Mouse (Mus musculus) testis, adult 2 months (tissue): Measurements from ENCODE around the gene Gm20532.
A peak's percentile ranks its signal among the peaks of the same experiment; 100 is the strongest.

Experiments used
- CTCF ChIP-seq: fragments of 200-500 bp; IDR thresholded peaks from 2 replicates; pipeline ENCODE4 v1.5.1; 2012; ENCODE audit warnings: low read depth, mild to moderate bottlenecking, inconsistent platforms, low read length, moderate library complexity; ENCODE audit not compliant: control insufficient read depth, insufficient read depth, insufficient replicate concordance
- POLR2A ChIP-seq: fragments of 200-500 bp; IDR thresholded peaks from 2 replicates; pipeline ENCODE4 v1.6.1; 2012; ENCODE audit warnings: low read depth, mild to moderate bottlenecking, inconsistent platforms, low read length, moderate library complexity; ENCODE audit not compliant: control insufficient read depth

DNA sequence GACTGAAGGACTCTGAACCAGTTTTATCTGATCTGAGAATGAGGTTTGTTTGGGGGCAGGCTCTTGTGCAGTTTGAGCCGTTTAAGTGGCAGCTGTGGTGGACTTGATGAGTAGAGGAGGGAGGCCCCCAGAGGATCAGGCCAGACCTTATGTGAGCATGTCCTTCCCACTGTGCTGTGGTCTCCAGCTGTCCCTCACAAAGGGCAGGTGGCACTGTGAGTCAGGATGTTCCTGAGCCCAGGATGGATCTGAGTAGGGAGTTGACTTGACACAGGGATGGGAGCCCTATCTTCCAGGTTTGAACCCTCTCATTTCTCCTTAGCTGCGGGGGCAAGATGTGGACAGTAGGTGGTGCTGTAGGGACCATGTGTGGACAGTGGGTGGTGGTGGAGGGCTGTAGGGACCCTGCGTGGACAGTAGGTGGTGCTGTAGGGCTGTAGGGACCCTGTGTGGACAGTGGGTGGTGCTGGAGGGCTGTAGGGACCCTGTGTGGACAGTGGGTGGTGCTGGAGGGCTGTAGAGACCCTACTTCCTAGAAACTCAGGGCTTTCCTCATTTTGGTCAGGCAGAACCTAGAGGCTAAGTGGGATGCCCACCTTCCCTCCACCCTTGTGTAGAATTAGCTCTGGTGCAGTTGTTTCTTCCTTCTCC is 60.3 kb downstream of the Gm20532 start:
- TF ChIP-seq POLR2A: no peak
- TF ChIP-seq CTCF: peak; percentile 100
